Mouse (Mus musculus) liver, postnatal 0 days (tissue): ENCODE measurements around the gene Msi1. TPM values are rescaled to one million over a fixed set of nuclear protein-coding genes. Genes with fewer than 3 reads are reported as not detected.

ENCODE experiments used
- ATAC-seq: fragments of 200-750 bp; cut with Nextera tagmentation; 2 replicates; pipeline ENCODE4 v1.8.0; 2017; ENCODE audit warnings: mild to moderate bottlenecking, moderate library complexity
- DNase-seq: peaks from one replicate; pipeline ENCODE4 v3.0.0-alpha.2; 2016
- H3K27ac ChIP-seq: fragments of 300-500 bp; sonication (generic); 2 replicates; pipeline ENCODE4 v1.5.1; 2014; ENCODE audit warnings: antibody characterized with exemption, moderate library complexity, mild to moderate bottlenecking, low read depth
- H3K27me3 ChIP-seq: fragments of 300-500 bp; sonication (generic); 2 replicates; pipeline ENCODE4 v1.6.1; 2014; ENCODE audit warnings: low read length, control low read depth, mixed read lengths; ENCODE audit not compliant: insufficient read depth
- H3K36me3 ChIP-seq: fragments of 300-500 bp; sonication (generic); replicated peaks from 2 replicates; pipeline ENCODE4 v1.6.1; 2014; ENCODE audit warnings: mild to moderate bottlenecking, control low read depth, low read length, moderate library complexity, mixed read lengths; ENCODE audit not compliant: insufficient read depth
- H3K4me1 ChIP-seq: fragments of 300-500 bp; sonication (generic); 2 replicates; pipeline ENCODE4 v1.6.1; 2014; ENCODE audit warnings: antibody characterized with exemption, mild to moderate bottlenecking, control low read depth; ENCODE audit not compliant: insufficient read depth
- H3K4me2 ChIP-seq: fragments of 300-500 bp; sonication (generic); 2 replicates; pipeline ENCODE4 v1.6.1; 2014; ENCODE audit warnings: low read depth, mild to moderate bottlenecking, low read length, moderate library complexity, mixed read lengths
- H3K4me3 ChIP-seq: fragments of 300-500 bp; sonication (generic); 2 replicates; pipeline ENCODE4 v1.5.1; 2014; ENCODE audit warnings: low read depth, low read length
- H3K9ac ChIP-seq: fragments of 300-500 bp; sonication (generic); replicated peaks from 2 replicates; pipeline ENCODE4 v1.6.1; 2014; ENCODE audit warnings: mild to moderate bottlenecking, moderate library complexity
- H3K9me3 ChIP-seq: fragments of 300-500 bp; sonication (generic); 2 replicates; pipeline ENCODE4 v1.6.1; 2016; ENCODE audit warnings: mild to moderate bottlenecking, control low read depth, low read length, mixed read lengths
- CTCF ChIP-seq: sonication (generic); IDR thresholded peaks from 2 replicates; pipeline ENCODE4 v1.5.1; 2016; ENCODE audit warnings: antibody characterized with exemption, low read depth
- EP300 ChIP-seq: IDR thresholded peaks from 2 replicates; pipeline ENCODE4 v1.6.1; 2016; ENCODE audit warnings: antibody characterized with exemption, low read depth, mild to moderate bottlenecking
- WGBS: fragments of 180-500 bp; shearing (Covaris S2); extraction: QIAGEN DNeasy Blood & Tissue Kit; methylation state at CpG from one replicate; pipeline ENCODE4 v1.1.7; 2014; ENCODE audit not compliant: insufficient replicate concordance; 5-methylcytosine and 5-hydroxymethylcytosine counted together
- polyA plus RNA-seq: library from polyadenylated mRNA; unstranded; fragments of >200 nt; fragmentation: Nextera tagmentation; extraction: Ambion mirVana; gene quantifications from 2 replicates; pipeline ENCODE4 v1.2.1, GENCODE M21; 2015

Msi1 gene
- polyA plus RNA-seq, 1 experiment from 2014 or later, result 0.15 TPM

GRCm38 (mm10) chr5:115482390-115483265, 53.2 kb downstream of the Msi1 start:
- H3K4me2 ChIP-seq, result no peak overlapping the region

GRCm38 (mm10) chr5:115483385-115483784, 54.0 kb downstream of the Msi1 start:
- H3K4me3 ChIP-seq, result no peak overlapping the region
- H3K4me2 ChIP-seq, result no peak overlapping the region
- no peaks in the 10 kb centered on the region for H3K27me3 ChIP-seq
- peaks cover 8% of the 10 kb centered on the region for H3K4me1 ChIP-seq
- TF ChIP-seq EP300 (no peak), CTCF (peak; percentile 27)
- DNase-seq (no peak), ATAC-seq (no peak)
- H3K27ac ChIP-seq, result no peak overlapping the region
- 63% methylated on average over 6 of the region's 6 CpGs for WGBS
- H3K36me3 ChIP-seq, result no peaks in the 10 kb centered on the region
- H3K9ac ChIP-seq, result no peak overlapping the region
- H3K9me3 ChIP-seq, result no peaks in the 10 kb centered on the region

More at GRCm38 (mm10) chr5:115482390-115483265, 53.2 kb downstream of the Msi1 start:
- TF ChIP-seq CTCF (no peak), EP300 (no peak)
- WGBS, result 77% methylated on average over 38 of the region's 38 CpGs
- ATAC-seq (no peak), DNase-seq (no peak)
- Histone ChIP-seq H3K36me3 (no peaks in the 10 kb centered on the region; the same call in 1 of the 2 replicates), H3K4me1 (peaks cover 7% of the 10 kb centered on the region), H3K27ac (no peak overlapping the region), H3K4me3 (no peak overlapping the region), H3K9me3 (no peaks in the 10 kb centered on the region), H3K27me3 (no peaks in the 10 kb centered on the region), H3K9ac (no peak overlapping the region)

- H3K4me1 ChIP-seq, result peaks cover 13% of the 10 kb centered on the region
- H3K9me3 ChIP-seq, result no peaks in the 10 kb centered on the region
- ATAC-seq (peak; percentile 86), DNase-seq (peak; percentile 83)
- peak within 1 kb of the TSS; percentile 23 for H3K27ac ChIP-seq
- WGBS, result 6% methylated on average over 30 of the region's 30 CpGs
- H3K4me3 ChIP-seq, result peak within 1 kb of the TSS; percentile 28
- no peak for TF ChIP-seq CTCF
- no peak for TF ChIP-seq EP300
- peak within 1 kb of the TSS; percentile 64 for H3K4me2 ChIP-seq
- no peaks in the 10 kb centered on the region for H3K36me3 ChIP-seq
- H3K27me3 ChIP-seq, result no peaks in the 10 kb centered on the region
- peak within 1 kb of the TSS; percentile 35 for H3K9ac ChIP-seq
These were observed 54.8 kb downstream of the Msi1 start, which contains the start of gene Sirt4 for GRCm38 (mm10) chr5:115483947-115484920. TSS of gene Sirt4 (minus strand) at chr5:115484725.

GRCm38 (mm10) chr5:115484996-115485395, 55.6 kb downstream of the Msi1 start:
- Histone ChIP-seq H3K9me3 (no peaks in the 10 kb centered on the region), H3K4me3 (peak overlapping the region; percentile 28), H3K9ac (peak overlapping the region; percentile 35), H3K27ac (peak overlapping the region; percentile 23; the same call in 1 of the 2 replicates), H3K27me3 (no peaks in the 10 kb centered on the region), H3K36me3 (no peaks in the 10 kb centered on the region), H3K4me2 (peak overlapping the region; percentile 64), H3K4me1 (peaks cover 13% of the 10 kb centered on the region)
- WGBS, result 58% methylated on average over 5 of the region's 5 CpGs
- DNase-seq (no peak), ATAC-seq (no peak)
- TF ChIP-seq EP300 (no peak), CTCF (no peak)

GRCm38 (mm10) chr5:115485489-115486205, 56.2 kb downstream of the Msi1 start:
- no peaks in the 10 kb centered on the region for H3K36me3 ChIP-seq
- no peaks in the 10 kb centered on the region for H3K9me3 ChIP-seq
- H3K4me3 ChIP-seq, result no peak overlapping the region
- TF ChIP-seq CTCF (no peak), EP300 (no peak)
- no peak overlapping the region for H3K9ac ChIP-seq
- ATAC-seq (no peak), DNase-seq (no peak)
- WGBS, result 85% methylated on average over 18 of the region's 18 CpGs
- H3K4me1 ChIP-seq, result peaks cover 15% of the 10 kb centered on the region
- no peak overlapping the region for H3K27ac ChIP-seq
- H3K4me2 ChIP-seq, result no peak overlapping the region
- H3K27me3 ChIP-seq, result no peaks in the 10 kb centered on the region
